Mouse (Mus musculus) neural tube, embryonic 13.5 days (tissue): ENCODE data around the gene Ltb4r1. TPM values are rescaled to one million over a fixed set of nuclear protein-coding genes. Genes with fewer than 3 reads are reported as not detected.
"Not testable (repeated sequence)": the region's sequence is repeated elsewhere in the genome, so short reads cannot be mapped to it uniquely, and the experiment has no call there.

Source experiments
- ATAC-seq: fragments of 200-750 bp; cut with Nextera tagmentation; 2 replicates; pipeline ENCODE4 v1.8.0; 2017; ENCODE audit warnings: low read depth, mild to moderate bottlenecking, moderate TSS enrichment, moderate library complexity
- H3K27ac ChIP-seq: fragments of 300-500 bp; sonication (generic); replicated peaks from 2 replicates; pipeline ENCODE4 v1.5.1; 2015; ENCODE audit warnings: moderate library complexity, mild to moderate bottlenecking, inconsistent platforms
- H3K27me3 ChIP-seq: fragments of 300-500 bp; sonication (generic); 2 replicates; pipeline ENCODE4 v1.6.1; 2015; ENCODE audit warnings: mild to moderate bottlenecking, inconsistent platforms
- H3K36me3 ChIP-seq: fragments of 300-500 bp; sonication (generic); 2 replicates; pipeline ENCODE4 v1.6.1; 2015; ENCODE audit warnings: mild to moderate bottlenecking, inconsistent platforms
- H3K4me1 ChIP-seq: fragments of 300-500 bp; sonication (generic); replicated peaks from 2 replicates; pipeline ENCODE4 v1.6.1; 2015; ENCODE audit warnings: inconsistent platforms
- H3K4me2 ChIP-seq: fragments of 300-500 bp; sonication (generic); 2 replicates; pipeline ENCODE4 v1.6.1; 2015; ENCODE audit warnings: inconsistent platforms, mild to moderate bottlenecking, moderate library complexity
- H3K4me3 ChIP-seq: fragments of 300-500 bp; sonication (generic); 2 replicates; pipeline ENCODE4 v1.5.1; 2015; ENCODE audit warnings: mild to moderate bottlenecking, inconsistent platforms
- H3K9ac ChIP-seq: fragments of 300-500 bp; sonication (generic); 2 replicates; pipeline ENCODE4 v1.6.1; 2015; ENCODE audit warnings: moderate library complexity, mild to moderate bottlenecking, inconsistent platforms
- H3K9me3 ChIP-seq: fragments of 300-500 bp; sonication (generic); 2 replicates; pipeline ENCODE4 v1.6.1; 2016; ENCODE audit warnings: inconsistent platforms
- WGBS: fragments of 180-500 bp; shearing (Covaris S2); methylation state at CpG from one replicate; pipeline ENCODE4 v1.1.7; 2015; 5-methylcytosine and 5-hydroxymethylcytosine counted together
- polyA plus RNA-seq: library from polyadenylated mRNA; unstranded; fragments of >200 nt; fragmentation: Nextera tagmentation; extraction: Ambion mirVana; gene quantifications from 2 replicates; pipeline ENCODE4 v1.2.1, GENCODE M21; 2015

The Ltb4r1 gene
- polyA plus RNA-seq, 1 experiment from 2014 or later: 0.28 TPM

- no peaks in the 10 kb centered on the region for H3K9me3 ChIP-seq
- peak within 1 kb of the TSS; percentile 20; the same call in 1 of the 2 replicates for H3K4me2 ChIP-seq
Observed at GRCm38 (mm10) chr14:55758363-55758784, 7.4 kb upstream of the Ltb4r1 start, which contains the start of gene Cideb. Gene Cideb (minus strand): TSS chr14:55758458.

GRCm38 (mm10) chr14:55760156-55760555 lies 5.6 kb upstream of the Ltb4r1 start:
- H3K9me3 ChIP-seq, H3K4me3 ChIP-seq, H3K9ac ChIP-seq, ATAC-seq, H3K27ac ChIP-seq: not testable (repeated sequence)
- 4% methylated on average over 6 of the region's 6 CpGs for WGBS
- peak overlapping the region; percentile 39 for H3K4me2 ChIP-seq
- H3K36me3 ChIP-seq: peaks cover 18% of the 10 kb centered on the region
- H3K4me1 ChIP-seq: peaks cover 23% of the 10 kb centered on the region
- H3K27me3 ChIP-seq: peaks cover 46% of the 10 kb centered on the region

More at GRCm38 (mm10) chr14:55758363-55758784, 7.4 kb upstream of the Ltb4r1 start, which contains the start of gene Cideb:
- 22% methylated on average over 8 of the region's 8 CpGs for WGBS
- ATAC-seq: no peak
- H3K27ac ChIP-seq: no peak within 1 kb of the TSS
- peaks cover 23% of the 10 kb centered on the region for H3K4me1 ChIP-seq
- no peak within 1 kb of the TSS for H3K9ac ChIP-seq
- H3K4me3 ChIP-seq: no peak within 1 kb of the TSS
- peaks cover 28% of the 10 kb centered on the region for H3K27me3 ChIP-seq
- H3K36me3 ChIP-seq: peaks cover 36% of the 10 kb centered on the region

- WGBS: 71% methylated on average over 6 of the region's 6 CpGs
- Histone ChIP-seq H3K36me3 (peaks cover 8% of the 10 kb centered on the region), H3K9ac (peak within 1 kb of the TSS; percentile 79), H3K4me3 (peak within 1 kb of the TSS; percentile 52), H3K4me1 (peaks cover 23% of the 10 kb centered on the region), H3K27me3 (peaks cover 56% of the 10 kb centered on the region), H3K9me3 (no peaks in the 10 kb centered on the region), H3K4me2 (peak within 1 kb of the TSS; percentile 88), H3K27ac (peak within 1 kb of the TSS; percentile 70)
- ATAC-seq: no peak
Observed at GRCm38 (mm10) chr14:55761163-55761562, 4.6 kb upstream of the Ltb4r1 start, which contains the start of gene Ltb4r2. Gene Ltb4r2 (plus strand): TSS chr14:55761428.

- no peaks in the 10 kb centered on the region for H3K9me3 ChIP-seq
- no peaks in the 10 kb centered on the region for H3K36me3 ChIP-seq
- H3K4me1 ChIP-seq: peaks cover 23% of the 10 kb centered on the region
- WGBS: under 1% methylated on average over 77 of the region's 77 CpGs
- peak; percentile 73 for ATAC-seq
- H3K27ac ChIP-seq: peak overlapping the region; percentile 70
- peak overlapping the region; percentile 52 for H3K4me3 ChIP-seq
- H3K9ac ChIP-seq: peak overlapping the region; percentile 79
- peak overlapping the region; percentile 88 for H3K4me2 ChIP-seq
- peaks cover 65% of the 10 kb centered on the region for H3K27me3 ChIP-seq
Observed at GRCm38 (mm10) chr14:55762001-55762821, 3.6 kb upstream of the Ltb4r1 start.

- Histone ChIP-seq H3K9me3 (no peaks in the 10 kb centered on the region), H3K27ac (no peak overlapping the region), H3K4me2 (peak overlapping the region; percentile 88; the same call in 1 of the 2 replicates), H3K4me3 (no peak overlapping the region; the same call in 1 of the 2 replicates), H3K27me3 (peaks cover 74% of the 10 kb centered on the region), H3K36me3 (no peaks in the 10 kb centered on the region), H3K4me1 (peaks cover 30% of the 10 kb centered on the region), H3K9ac (peak overlapping the region; percentile 79; the same call in 1 of the 2 replicates)
- ATAC-seq: no peak
- WGBS: 61% methylated on average over 7 of the region's 7 CpGs
Observed at GRCm38 (mm10) chr14:55763166-55763565, 2.6 kb upstream of the Ltb4r1 start.

GRCm38 (mm10) chr14:55767519-55768414 lies 2.0 kb downstream of the Ltb4r1 start:
- Histone ChIP-seq H3K4me3 (peak overlapping the region; percentile 44), H3K9me3 (no peaks in the 10 kb centered on the region), H3K27ac (no peak overlapping the region), H3K4me2 (peak overlapping the region; percentile 80), H3K4me1 (peaks cover 11% of the 10 kb centered on the region), H3K27me3 (peaks cover 76% of the 10 kb centered on the region), H3K9ac (peak overlapping the region; percentile 75), H3K36me3 (no peaks in the 10 kb centered on the region)
- peak; percentile 69 for ATAC-seq
- 12% methylated on average over 52 of the region's 52 CpGs for WGBS

- no peaks in the 10 kb centered on the region for H3K36me3 ChIP-seq
- ATAC-seq: no peak
- peaks cover 10% of the 10 kb centered on the region for H3K4me1 ChIP-seq
- WGBS: 87% methylated on average over 6 of the region's 6 CpGs
- H3K4me3 ChIP-seq: no peak overlapping the region
- H3K27me3 ChIP-seq: peaks cover 72% of the 10 kb centered on the region
- H3K4me2 ChIP-seq: no peak overlapping the region
- no peak overlapping the region for H3K9ac ChIP-seq
- no peaks in the 10 kb centered on the region for H3K9me3 ChIP-seq
- H3K27ac ChIP-seq: no peak overlapping the region
Observed at GRCm38 (mm10) chr14:55768555-55768954, 2.8 kb downstream of the Ltb4r1 start.

GRCm38 (mm10) chr14:55769087-55769703 lies 3.4 kb downstream of the Ltb4r1 start:
- Histone ChIP-seq H3K9me3 (no peaks in the 10 kb centered on the region), H3K4me2 (no peak overlapping the region), H3K27me3 (peaks cover 68% of the 10 kb centered on the region), H3K4me3 (no peak overlapping the region), H3K27ac (no peak overlapping the region), H3K4me1 (peaks cover 10% of the 10 kb centered on the region), H3K36me3 (no peaks in the 10 kb centered on the region), H3K9ac (no peak overlapping the region)
- 75% methylated on average over 16 of the region's 16 CpGs for WGBS
- no peak for ATAC-seq

GRCm38 (mm10) chr14:55776711-55777110 lies 10.9 kb downstream of the Ltb4r1 start:
- H3K27me3 ChIP-seq: peaks cover 11% of the 10 kb centered on the region
- H3K4me2 ChIP-seq: no peak overlapping the region
- WGBS: 70% methylated on average over 7 of the region's 7 CpGs
- no peak overlapping the region for H3K9ac ChIP-seq
- no peak for ATAC-seq
- peaks cover 4% of the 10 kb centered on the region for H3K4me1 ChIP-seq
- no peak overlapping the region for H3K4me3 ChIP-seq
- H3K36me3 ChIP-seq: no peaks in the 10 kb centered on the region
- no peak overlapping the region for H3K27ac ChIP-seq
- H3K9me3 ChIP-seq: no peaks in the 10 kb centered on the region

- 51% methylated on average over 3 of the region's 3 CpGs for WGBS
- Histone ChIP-seq H3K4me3 (no peak overlapping the region), H3K4me1 (peaks cover 6% of the 10 kb centered on the region), H3K27me3 (peaks cover 15% of the 10 kb centered on the region), H3K9ac (no peak overlapping the region), H3K36me3 (no peaks in the 10 kb centered on the region), H3K27ac (no peak overlapping the region), H3K4me2 (no peak overlapping the region), H3K9me3 (no peaks in the 10 kb centered on the region)
- ATAC-seq: no peak
Observed at GRCm38 (mm10) chr14:55777176-55777575, 11.4 kb downstream of the Ltb4r1 start.

- no peak for ATAC-seq
- Histone ChIP-seq H3K4me2 (no peak overlapping the region), H3K27ac (no peak overlapping the region), H3K4me3 (no peak overlapping the region), H3K36me3 (no peaks in the 10 kb centered on the region), H3K27me3 (peaks cover 22% of the 10 kb centered on the region), H3K9ac (no peak overlapping the region), H3K4me1 (peaks cover 6% of the 10 kb centered on the region), H3K9me3 (no peaks in the 10 kb centered on the region)
- 95% methylated on average over 11 of the region's 11 CpGs for WGBS
Observed at GRCm38 (mm10) chr14:55777806-55778205, 12.0 kb downstream of the Ltb4r1 start.
